Mouse (Mus musculus) kidney, embryonic 16.5 days (tissue): ENCODE data around the gene Ttbk2. TPM values are rescaled to one million over a fixed set of nuclear protein-coding genes. Genes with fewer than 3 reads are reported as not detected.

Experiments
- ATAC-seq: fragments of 200-750 bp; cut with Nextera tagmentation; 2 replicates; pipeline ENCODE4 v1.8.0; 2017; ENCODE audit warnings: moderate TSS enrichment; ENCODE audit not compliant: low FRiP score, low TSS enrichment
- H3K27ac ChIP-seq: fragments of 300-500 bp; sonication (generic); 2 replicates; pipeline ENCODE4 v1.5.1; 2014; ENCODE audit warnings: low read length
- H3K27me3 ChIP-seq: fragments of 300-500 bp; sonication (generic); 2 replicates; pipeline ENCODE4 v1.6.1; 2014; ENCODE audit warnings: low read length, control low read depth, mixed read lengths; ENCODE audit not compliant: insufficient read depth
- H3K36me3 ChIP-seq: fragments of 300-500 bp; sonication (generic); 2 replicates; pipeline ENCODE4 v1.6.1; 2014; ENCODE audit warnings: low read length, control low read depth, mixed read lengths; ENCODE audit not compliant: insufficient read depth
- H3K4me1 ChIP-seq: fragments of 300-500 bp; sonication (generic); 2 replicates; pipeline ENCODE4 v1.6.1; 2014; ENCODE audit warnings: low read length, control low read depth, mixed read lengths; ENCODE audit not compliant: insufficient read depth
- H3K4me2 ChIP-seq: fragments of 300-500 bp; sonication (generic); replicated peaks from 2 replicates; pipeline ENCODE4 v1.6.1; 2014; ENCODE audit warnings: low read depth, low read length
- H3K4me3 ChIP-seq: fragments of 300-500 bp; sonication (generic); 2 replicates; pipeline ENCODE4 v1.5.1; 2014; ENCODE audit warnings: mild to moderate bottlenecking, low read length
- H3K9ac ChIP-seq: fragments of 300-500 bp; sonication (generic); replicated peaks from 2 replicates; pipeline ENCODE4 v1.6.1; 2014; ENCODE audit warnings: low read length
- H3K9me3 ChIP-seq: fragments of 300-500 bp; sonication (generic); 2 replicates; pipeline ENCODE4 v1.6.1; 2016; ENCODE audit warnings: low read length, control low read depth
- WGBS: fragments of 180-500 bp; shearing (Covaris S2); extraction: QIAGEN DNeasy Blood & Tissue Kit; methylation state at CpG from one replicate; pipeline ENCODE4 v1.1.7; 2014; 5-methylcytosine and 5-hydroxymethylcytosine counted together
- polyA plus RNA-seq: library from polyadenylated mRNA; unstranded; fragments of >200 nt; fragmentation: Nextera tagmentation; extraction: Ambion mirVana; gene quantifications from 2 replicates; pipeline ENCODE4 v1.2.1, GENCODE M21; 2015

The Ttbk2 gene
- polyA plus RNA-seq, 1 experiment from 2014 or later = 2.9 TPM

GRCm38 (mm10) chr2:120697767-120698166 is 152.6 kb downstream of the Ttbk2 start:
- H3K27ac ChIP-seq = no peak overlapping the region
- no peaks in the 10 kb centered on the region for H3K27me3 ChIP-seq
- no peaks in the 10 kb centered on the region for H3K9me3 ChIP-seq
- no peak overlapping the region for H3K4me3 ChIP-seq
- H3K4me2 ChIP-seq = no peak overlapping the region
- 81% methylated on average over 5 of the region's 5 CpGs for WGBS
- H3K4me1 ChIP-seq = no peaks in the 10 kb centered on the region
- no peak overlapping the region for H3K9ac ChIP-seq
- H3K36me3 ChIP-seq = peaks cover 11% of the 10 kb centered on the region
- ATAC-seq = no peak

Other genes starting within 250 kb of the Ttbk2 start
- 21.1 and 25.1 TPM in 2 replicates for gene Haus2, start 241.2 kb downstream of the Ttbk2 start, polyA plus RNA-seq
- gene Lrrc57, start 241.1 kb downstream of the Ttbk2 start, polyA plus RNA-seq = 23.1 and 24.8 TPM in 2 replicates
- gene Stard9, start 221.5 kb downstream of the Ttbk2 start, polyA plus RNA-seq = 4.5 and 5.0 TPM in 2 replicates
- 5.7 and 6.3 TPM in 2 replicates for gene Cdan1, start 476 bp downstream of the Ttbk2 start, polyA plus RNA-seq
- gene Ubr1, start 120.1 kb upstream of the Ttbk2 start, polyA plus RNA-seq = 27.3 and 31.0 TPM in 2 replicates
- gene Tmem62, start 126.4 kb upstream of the Ttbk2 start, polyA plus RNA-seq = 5.3 and 5.8 TPM in 2 replicates
- gene Ccndbp1, start 157.8 kb upstream of the Ttbk2 start, polyA plus RNA-seq = 49.3 and 55.6 TPM in 2 replicates
- 0.80 and 1.9 TPM in 2 replicates for gene Epb42, start 186.5 kb upstream of the Ttbk2 start, polyA plus RNA-seq
- gene Tgm5, start 235.2 kb upstream of the Ttbk2 start, polyA plus RNA-seq = 5.6 and 6.7 TPM in 2 replicates